Mouse (Mus musculus): ENCODE measurements around the gene Anp32a. TPM values are rescaled to one million over a fixed set of nuclear protein-coding genes. Genes with fewer than 3 reads are reported as not detected.
A peak's percentile ranks its signal among the peaks of the same experiment; 100 is the strongest.

Anp32a gene
- total RNA-seq, 2 experiments from 2014 or later: 66.9 to 86.5 TPM

DNA sequence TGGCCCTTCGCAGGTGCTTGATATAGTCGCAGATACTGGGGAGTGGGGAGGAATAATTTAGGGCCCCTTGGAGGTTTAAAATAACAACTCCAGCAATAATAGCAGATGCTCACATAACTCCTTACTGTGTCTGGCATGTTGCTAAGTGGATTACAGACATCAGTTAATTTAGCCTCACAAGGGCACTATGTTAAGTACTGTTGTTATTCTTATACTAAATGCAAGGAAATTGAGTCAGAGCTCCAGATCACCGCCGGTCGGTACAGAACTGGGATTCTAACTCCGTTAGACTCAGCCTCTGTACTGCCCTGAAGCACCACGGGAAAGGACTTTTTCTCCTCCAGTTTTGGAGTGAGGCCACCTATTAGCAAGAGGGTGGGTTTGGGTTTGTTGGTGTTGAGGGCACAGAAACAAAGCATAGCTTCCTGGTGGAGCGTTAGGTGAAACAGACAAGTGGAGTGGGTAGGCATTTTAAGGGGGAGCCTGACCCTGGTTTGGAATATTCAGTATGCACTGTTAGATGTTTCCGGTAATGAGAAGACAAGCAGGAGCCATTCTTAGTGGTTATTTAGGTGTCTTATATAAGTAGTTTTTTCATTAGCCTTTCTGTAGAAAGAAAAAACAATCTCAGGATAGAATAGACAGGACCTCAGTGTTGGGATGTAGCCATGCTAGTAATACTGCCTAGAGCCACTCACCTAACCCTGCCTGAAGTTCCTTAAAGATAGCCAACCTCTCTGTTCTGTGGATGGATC, 4.7 kb downstream of the Anp32a start:
- DNase-seq (ENCODE audit: low spot score): no peak

DNA sequence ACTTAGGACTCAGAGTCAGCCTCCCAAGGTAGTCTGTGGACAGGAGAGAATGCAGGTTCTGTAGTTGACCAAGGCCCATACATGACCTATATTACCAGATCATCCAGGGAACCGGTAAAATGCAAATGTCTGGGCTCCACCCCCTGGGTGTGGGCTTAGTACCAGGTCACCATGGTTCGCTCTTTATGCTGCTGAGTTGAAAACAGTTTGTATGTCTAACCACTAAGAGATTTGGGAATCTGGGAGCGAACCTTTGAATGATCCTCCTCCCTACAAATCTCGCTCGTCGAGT, 5.2 kb downstream of the Anp32a start:
- DNase-seq (ENCODE audit: low spot score): no peak

DNA sequence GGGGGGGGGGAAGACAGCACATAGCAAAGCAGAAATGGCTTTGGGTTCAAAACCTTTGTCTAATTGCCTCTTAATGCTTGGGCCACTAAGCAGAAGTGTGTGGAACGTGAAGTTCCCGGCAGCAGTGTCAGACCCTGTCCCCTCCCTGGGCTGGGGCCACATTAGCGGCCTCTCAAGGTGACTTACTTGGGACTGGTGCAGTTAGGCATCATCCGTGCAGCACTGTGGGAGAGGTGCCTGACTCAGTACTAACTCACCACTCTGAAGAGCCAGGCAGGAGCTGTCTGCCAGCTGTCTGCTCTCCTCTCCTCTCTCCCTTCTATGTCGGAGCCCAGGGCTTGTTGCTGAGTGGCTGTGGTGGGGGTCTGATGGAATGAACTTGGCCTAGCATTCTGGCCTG, 6.1 kb downstream of the Anp32a start:
- DNase-seq (ENCODE audit: low spot score): no peak

DNA sequence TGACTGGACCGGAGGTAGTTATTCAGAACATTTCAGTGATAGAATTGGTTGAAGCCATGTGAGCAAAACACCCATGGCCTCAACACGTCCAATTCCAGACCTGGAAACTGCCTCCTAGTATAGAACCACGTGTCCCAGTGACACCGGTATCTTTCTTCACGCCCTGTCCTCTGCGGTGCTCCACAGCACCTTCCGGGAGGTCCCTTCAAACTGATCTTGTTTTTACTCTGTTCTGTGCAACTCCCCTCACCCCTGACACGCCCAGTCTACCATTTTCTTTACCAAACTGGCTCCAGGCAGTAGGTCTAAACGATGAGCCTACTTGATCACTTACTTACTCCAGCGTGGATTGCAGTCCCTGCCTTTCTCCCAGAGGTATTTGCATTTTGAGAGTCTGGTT, 7.0 kb downstream of the Anp32a start:
- no peak for DNase-seq (ENCODE audit: low spot score)

DNA sequence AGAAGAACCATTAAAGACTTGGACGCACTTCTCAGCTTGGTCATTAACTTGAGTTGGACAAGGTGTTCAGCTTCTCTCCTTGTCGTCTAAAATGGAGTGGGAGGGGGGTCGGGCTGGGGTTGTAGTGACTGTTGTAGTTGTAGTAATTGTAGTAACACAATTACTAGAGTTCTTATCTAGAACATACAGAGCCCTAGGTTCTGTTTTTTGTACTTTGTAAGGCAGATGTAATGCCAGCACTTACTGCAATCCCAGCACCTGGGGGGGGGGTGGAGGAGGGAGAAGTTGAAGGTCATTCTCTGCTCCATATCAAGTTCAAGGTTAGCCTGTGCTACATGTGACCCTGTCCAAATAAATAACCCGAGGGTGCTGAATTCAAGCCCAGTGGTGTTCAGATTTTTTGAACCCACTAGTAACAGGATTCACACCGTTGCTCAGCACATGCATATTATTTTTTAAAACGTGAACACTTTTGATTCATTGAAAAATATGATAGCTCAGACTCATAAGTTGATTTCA, 7.4 kb downstream of the Anp32a start:
- no peak for DNase-seq (ENCODE audit: low spot score)

DNA sequence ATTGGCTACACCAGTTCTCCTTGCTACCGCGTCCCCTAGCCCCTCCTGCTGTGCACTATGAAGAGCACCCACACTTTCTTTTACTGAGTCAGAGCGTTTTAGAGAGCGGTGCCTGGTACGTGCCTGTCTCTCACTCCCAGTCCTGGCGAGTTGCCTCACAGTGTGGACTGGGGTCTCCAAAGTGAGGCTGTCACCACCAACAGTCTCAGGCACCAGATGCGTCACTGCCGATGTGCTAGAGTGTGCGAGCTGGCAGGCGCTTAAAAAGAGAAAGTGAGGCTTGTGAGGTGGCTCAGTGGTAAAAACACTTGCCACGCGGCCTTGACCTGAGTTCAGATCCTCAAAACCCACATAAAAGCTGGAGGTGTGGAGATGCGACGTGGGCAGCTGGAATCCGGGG, 8.2 kb downstream of the Anp32a start:
- no peak for DNase-seq (ENCODE audit: low spot score)

DNA sequence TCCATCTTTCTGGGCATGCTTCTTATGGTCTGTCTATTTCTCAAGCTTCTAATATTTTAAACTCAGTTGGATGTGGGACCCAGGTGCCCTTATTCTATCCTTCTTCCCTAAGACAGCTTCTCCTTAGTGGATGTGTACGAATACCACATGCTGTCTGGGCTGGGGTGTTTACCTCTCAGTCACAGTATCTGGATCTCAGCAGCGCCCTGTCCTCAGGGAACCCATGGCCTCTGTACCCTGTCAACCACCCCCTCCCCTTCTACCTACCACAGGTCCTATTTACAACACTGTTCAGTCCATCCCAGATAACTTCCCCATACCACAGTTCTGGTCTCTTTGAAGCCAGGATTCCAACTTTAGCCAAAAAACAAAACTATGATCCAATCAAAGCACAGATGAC, 9.6 kb downstream of the Anp32a start:
- DNase-seq (ENCODE audit: low spot score): no peak

DNA sequence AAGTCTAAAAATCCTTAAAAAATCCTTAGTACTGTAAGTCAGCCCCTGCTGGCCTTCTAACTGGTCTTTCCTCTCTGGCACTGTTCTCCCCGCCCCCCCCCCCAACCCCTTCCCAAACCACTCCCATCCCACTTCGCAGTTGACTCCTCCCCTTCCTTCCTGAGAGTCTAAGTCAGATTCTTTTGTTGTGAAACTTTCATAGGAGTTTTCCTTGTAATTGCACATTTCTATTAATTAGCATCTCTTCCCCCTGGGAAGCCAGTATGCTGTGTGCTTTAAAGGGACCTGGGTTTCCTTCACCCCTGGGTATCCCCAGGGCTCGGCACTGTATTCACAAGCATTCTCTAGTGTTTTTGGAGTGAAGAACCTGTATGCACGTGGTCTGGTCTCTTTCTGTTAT, 10.1 kb downstream of the Anp32a start:
- no peak for DNase-seq (ENCODE audit: low spot score)

DNA sequence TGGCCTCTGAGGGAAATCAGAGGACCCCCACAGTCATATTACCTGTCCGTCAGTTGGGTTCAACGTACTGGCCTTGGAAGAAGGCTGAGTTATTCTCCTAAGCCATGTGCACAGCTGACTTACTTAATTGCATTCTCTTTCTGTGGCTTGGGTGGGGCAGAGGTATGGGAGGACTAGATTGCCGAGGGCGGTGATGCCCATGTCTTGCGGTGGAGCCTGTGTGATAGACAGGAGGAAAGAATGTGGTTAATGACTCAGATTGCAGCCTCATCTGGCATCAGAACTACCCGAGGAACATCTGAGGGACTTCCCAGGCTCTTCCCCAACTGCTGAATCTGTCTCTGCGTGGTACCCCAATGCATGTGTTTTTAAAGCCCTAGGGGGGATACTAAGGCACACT, 12.7 kb downstream of the Anp32a start:
- DNase-seq (ENCODE audit: low spot score): no peak

DNA sequence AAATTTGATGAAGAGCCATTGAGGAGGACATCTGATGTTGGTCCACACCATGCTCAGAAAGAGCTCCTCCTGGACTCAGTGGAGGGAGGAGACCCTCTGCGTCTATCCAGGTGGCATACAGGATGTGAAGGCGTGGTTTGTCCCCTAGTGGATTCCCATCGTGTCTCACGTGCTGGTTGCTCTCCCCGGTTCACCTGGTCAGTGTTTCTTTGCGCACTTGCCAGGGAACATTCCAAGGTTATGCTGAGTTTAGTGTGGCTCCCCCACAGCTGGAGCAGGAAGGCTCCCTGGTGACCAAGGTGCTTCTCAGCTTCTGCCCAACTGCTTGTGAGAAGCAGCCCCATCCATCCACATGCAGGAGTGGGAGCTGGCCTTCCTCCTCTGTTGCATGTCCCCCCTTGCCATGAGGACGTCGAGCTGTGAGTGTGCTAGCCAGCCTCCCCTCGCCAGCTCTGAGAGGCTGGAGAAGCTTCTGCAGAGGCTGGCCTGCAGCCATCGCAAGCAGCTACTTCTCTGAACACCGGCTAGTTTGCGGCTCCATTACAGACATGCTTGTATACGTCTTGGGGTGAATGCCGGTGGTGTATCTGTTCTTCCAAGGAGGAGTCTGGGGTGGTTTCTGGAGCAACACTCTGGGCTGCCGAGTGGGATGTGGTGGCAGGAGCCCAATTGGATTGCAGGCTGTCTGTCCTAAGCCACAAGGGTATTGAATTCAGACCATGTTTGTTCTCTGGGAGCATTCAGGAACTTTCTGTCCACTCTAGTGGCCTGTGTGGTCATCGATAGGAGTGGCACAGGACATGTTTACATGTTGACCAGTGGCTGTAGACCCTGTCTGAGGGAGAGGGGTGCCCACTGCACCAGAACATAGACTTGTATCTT, 14.0 kb downstream of the Anp32a start:
- peak; percentile 40 for DNase-seq (ENCODE audit: low spot score)

DNA sequence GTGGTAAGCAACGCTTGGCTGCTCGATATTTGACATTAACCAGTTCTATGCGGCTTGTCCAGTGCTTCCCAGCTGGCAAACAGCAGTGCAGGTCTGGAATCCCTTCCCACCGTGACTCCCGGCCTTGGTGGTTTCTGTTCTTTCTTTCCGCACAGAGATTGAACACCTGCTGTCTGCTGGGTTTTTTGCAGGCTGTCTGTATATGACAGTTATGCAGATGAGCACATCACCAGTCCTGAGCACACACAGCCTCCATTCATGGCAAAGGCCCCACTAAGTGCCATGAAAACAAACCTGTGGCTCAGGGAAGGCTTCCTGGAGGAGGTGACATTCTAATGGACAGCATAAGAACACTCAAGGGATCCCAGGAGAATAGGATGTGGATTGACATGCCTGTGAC, 14.7 kb downstream of the Anp32a start:
- DNase-seq (ENCODE audit: low spot score): no peak

DNA sequence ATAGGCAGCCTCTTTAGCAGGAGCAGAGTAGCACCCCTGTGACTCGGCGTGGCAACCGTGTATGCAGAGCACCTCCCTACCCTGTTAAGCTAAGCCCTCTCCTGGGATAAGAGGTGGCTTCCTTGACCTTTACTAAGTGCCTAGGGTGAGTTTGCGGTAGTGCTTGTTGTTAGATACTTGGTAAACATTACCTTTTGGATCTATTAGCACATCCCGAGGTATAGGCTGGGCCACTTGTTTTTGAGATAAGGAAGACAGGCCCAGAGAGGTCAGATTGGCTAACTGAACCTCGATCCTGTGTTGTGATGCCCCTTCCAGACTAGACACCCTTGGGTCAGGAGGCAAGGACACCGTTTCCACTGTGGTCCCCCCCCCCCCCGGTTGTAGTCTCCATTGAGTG, 16.5 kb downstream of the Anp32a start:
- DNase-seq (ENCODE audit: low spot score): no peak

DNA sequence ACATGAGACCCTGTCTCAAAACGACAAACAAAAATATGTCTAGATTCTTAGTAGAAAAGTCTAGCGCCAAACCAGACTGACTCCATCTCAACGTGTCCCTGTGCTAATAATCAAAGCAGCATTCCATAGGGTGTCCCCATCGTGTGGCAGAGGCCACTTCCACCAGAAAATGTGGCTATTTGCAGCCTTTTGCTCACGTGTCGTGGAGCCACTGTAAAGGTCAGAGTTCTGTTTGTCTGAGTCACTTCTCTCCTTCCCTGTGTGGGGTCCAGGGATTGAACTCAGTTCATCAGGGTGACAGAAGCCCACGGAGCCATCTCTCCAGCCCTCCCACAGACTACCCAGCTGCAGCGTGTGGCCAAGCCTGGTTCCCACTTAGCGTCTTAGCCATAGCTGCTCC, 17.8 kb downstream of the Anp32a start:
- no peak for DNase-seq (ENCODE audit: low spot score)

DNA sequence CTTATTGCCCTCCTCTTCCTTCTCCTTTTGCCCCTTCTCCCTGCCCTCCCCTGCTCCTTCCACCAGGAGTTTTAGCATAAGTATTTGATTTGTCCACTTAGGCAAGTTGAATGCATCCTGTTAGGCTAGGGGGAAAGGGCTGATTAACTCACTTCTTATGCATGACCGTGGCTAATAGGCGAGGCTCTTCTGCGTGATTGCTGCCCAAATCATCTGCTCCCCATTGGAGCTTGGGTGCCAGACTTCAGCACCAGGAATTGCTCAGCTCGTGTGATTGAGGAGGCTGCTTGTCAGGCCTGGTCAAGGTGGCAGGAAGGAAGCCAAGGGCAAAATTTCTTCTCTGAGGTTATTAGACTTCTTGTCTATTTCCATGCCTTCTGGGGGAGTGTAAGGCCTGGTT, 19.8 kb downstream of the Anp32a start:
- DNase-seq (ENCODE audit: low spot score): no peak

DNA sequence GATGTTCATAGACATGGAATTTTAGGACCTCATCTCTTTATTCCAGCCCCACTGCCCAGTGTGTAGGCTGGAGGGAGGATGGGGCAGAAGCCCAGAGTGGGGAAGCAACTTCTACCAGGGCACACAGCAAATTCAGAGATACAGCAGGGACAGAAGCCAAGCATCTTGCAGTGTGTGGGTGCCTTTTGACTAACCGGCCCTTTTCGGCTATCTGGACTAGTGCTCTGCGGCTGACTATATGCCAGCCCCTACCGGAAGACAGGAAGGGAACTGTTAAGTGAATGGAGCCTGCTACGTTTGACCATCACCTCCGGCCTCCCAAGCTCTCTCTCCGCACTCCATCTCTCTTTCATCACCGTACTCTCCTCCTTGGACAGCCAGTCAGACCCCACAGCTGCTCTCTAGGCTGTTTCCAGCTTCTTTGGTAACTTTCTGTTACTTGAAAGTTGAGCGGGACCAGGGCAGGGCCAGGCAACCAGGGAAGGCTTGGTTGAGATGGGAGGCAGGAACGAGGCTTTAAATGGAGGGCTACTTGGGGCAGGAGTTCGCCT, 21.8 kb downstream of the Anp32a start:
- DNase-seq (ENCODE audit: low spot score): no peak

DNA sequence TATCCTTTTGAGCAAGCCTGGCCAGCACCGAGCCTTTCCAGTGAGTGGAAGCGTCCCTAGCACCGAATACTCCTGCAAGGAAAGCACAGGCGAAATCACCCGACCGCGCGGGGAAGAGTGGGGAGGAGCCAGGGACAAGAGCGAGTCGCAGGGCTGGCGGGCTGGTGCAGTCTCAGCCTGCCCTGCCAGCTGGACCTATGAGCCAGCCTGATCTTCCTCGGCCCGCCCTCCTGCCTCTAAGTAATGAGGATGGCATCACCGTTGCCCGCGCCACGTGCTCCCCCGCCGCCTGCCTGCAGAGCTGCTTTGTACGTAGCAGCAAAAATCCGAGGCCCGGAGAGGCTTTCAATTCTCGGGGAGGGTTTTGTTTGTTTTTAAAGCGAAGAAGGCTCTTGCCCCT, 22.5 kb downstream of the Anp32a start:
- DNase-seq (ENCODE audit: low spot score): peak; percentile 90

DNA sequence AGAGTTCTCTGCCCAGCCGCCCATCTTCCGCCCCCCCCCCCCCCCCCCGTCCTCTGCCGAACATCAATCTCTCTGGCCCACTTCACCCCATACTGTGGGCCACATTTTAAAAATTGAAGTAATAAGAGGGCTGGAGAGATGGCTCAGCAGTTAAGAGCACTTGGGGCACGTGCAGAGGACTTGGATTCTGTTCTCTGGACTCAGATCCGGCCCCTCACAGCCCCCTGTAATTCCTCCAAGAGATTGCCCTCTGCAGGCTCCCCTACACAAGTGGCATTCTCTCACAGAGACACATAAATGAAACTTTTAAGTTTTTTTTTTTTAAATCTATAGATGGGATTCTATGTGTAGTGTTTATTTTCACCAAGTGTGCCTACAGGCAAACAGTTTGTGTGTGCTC, 23.1 kb downstream of the Anp32a start:
- no peak for DNase-seq (ENCODE audit: low spot score)

DNA sequence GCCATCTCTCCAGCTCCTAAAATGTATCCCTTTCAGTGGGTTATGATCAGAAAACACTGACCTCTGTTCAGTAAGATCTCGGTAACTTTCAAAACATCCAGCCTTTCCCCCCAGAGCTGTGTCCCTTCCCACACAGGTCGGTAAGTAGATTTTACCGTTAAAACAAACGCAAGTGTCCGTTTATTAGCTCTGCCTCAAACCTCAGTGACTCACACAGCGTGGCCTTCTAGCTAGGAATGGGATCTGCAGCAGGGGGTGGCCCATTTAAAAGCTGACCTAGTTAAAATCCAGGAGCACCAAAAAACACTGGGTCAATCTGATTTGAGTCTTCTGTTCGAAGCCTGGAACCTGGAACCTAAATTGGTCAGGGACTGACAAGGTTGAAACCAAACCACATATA, 23.7 kb downstream of the Anp32a start:
- DNase-seq (ENCODE audit: low spot score): no peak

DNA sequence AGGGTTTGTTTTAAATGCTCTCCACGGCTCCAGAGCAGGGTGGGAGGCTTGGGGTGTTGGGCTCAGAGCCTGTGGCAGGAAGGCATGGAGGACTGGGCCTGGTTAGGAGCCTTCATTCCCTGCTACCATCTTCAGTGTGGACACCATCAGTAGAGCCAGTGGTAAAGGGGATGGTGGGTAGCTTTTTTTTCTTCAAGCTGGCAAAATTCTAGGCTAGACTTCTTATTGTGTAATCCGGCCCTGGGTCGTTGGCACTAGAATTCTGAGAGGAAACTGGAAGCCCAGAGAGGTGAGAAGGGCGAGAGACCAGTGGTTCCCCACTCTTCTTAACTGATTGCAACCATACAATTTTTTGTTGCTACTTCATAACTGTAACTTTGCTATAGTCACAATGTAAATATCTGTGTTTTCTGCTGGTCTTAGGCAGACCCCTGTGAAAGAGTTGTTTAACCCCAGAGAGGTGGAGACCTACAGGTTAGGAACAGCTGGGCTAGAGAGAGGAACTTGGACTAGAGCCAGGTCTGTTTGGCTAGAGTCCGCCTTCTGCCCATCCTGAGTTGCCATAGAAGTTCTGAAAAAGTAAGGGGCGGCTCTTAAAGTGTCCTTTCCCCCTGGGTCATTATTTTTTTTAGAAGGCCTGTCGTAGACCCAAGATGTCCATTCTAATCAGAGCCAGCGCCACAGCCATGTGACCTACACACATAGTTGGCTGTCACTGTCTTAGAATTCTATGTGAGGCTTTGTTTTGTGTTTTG, 24.4 kb downstream of the Anp32a start:
- no peak for DNase-seq (ENCODE audit: low spot score)

DNA sequence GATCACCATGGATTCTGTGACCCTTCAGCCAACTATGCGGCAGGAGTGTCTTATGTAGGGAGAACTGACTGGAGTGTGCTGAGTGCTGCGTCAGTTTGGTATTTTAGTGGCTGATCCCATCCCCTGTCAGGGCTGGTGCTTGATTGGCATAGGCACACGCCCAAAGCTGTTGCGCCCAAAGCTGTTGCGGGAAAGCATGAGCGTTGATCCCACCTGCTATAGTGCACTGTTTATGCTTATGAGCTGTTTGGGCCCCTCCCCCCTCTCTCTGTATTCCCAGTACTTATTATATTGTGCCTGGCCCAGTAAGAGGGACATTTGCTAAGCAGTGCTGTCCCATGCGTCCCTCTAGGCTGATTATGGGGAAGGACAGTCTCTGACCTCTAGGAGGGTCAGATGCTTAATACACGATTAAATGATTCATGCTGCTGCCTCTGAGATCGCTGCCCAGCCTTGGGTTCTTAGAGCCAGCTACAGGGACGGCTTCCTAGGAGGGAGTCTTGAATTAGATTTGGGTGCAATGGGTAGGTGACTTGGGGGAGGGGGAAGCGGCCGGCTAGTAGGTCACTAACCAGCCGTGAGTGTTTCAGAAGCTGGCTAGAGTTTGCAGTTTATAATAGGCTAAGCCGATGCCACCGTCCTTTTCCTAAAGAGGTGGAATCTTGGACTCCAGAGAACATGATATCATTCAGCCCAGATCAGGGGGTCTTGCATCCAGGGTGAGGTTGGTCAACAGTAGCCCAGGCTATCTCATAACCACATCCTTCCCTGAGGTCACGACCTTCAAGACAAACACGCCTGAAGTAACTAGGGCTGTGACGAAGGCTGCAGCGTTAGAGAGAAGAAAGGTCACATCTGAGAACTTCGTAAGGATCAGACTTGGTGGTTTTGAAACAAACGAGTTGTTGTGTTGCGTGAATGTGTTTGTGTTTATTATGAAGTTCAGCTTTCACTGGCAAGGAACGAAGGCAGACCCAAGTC, 25.7 kb downstream of the Anp32a start:
- no peak for DNase-seq (ENCODE audit: low spot score)

Data from gastrocnemius, adult 18-20 months (tissue).